Mouse (Mus musculus) limb, embryonic 13.5 days (tissue): ENCODE measurements around the gene Uchl5. TPM values are rescaled to one million over a fixed set of nuclear protein-coding genes. Genes with fewer than 3 reads are reported as not detected.

Experiments
- ATAC-seq: fragments of 200-750 bp; cut with Nextera tagmentation; 2 replicates; pipeline ENCODE4 v1.8.0; 2017; ENCODE audit warnings: low read depth, moderate number of reproducible peaks, moderate TSS enrichment; ENCODE audit not compliant: low FRiP score
- H3K27ac ChIP-seq: fragments of 300-500 bp; sonication (generic); 2 replicates; pipeline ENCODE4 v1.5.1; 2015; ENCODE audit warnings: inconsistent platforms, mild to moderate bottlenecking, moderate library complexity
- H3K27me3 ChIP-seq: fragments of 300-500 bp; sonication (generic); 2 replicates; pipeline ENCODE4 v1.6.1; 2015; ENCODE audit warnings: mild to moderate bottlenecking, inconsistent platforms
- H3K36me3 ChIP-seq: fragments of 300-500 bp; sonication (generic); 2 replicates; pipeline ENCODE4 v1.6.1; 2015; ENCODE audit warnings: inconsistent platforms, mild to moderate bottlenecking, moderate library complexity
- H3K4me1 ChIP-seq: fragments of 300-500 bp; sonication (generic); 2 replicates; pipeline ENCODE4 v1.6.1; 2015; ENCODE audit warnings: inconsistent platforms
- H3K4me2 ChIP-seq: fragments of 300-500 bp; sonication (generic); replicated peaks from 2 replicates; pipeline ENCODE4 v1.6.1; 2015; ENCODE audit warnings: inconsistent platforms, mild to moderate bottlenecking, moderate library complexity
- H3K4me3 ChIP-seq: fragments of 300-500 bp; sonication (generic); 2 replicates; pipeline ENCODE4 v1.5.1; 2015; ENCODE audit warnings: moderate library complexity, mild to moderate bottlenecking, inconsistent platforms
- H3K9ac ChIP-seq: fragments of 300-500 bp; sonication (generic); 2 replicates; pipeline ENCODE4 v1.6.1; 2015; ENCODE audit warnings: mild to moderate bottlenecking, inconsistent platforms
- H3K9me3 ChIP-seq: fragments of 300-500 bp; sonication (generic); 2 replicates; pipeline ENCODE4 v1.6.1; 2016; ENCODE audit warnings: inconsistent platforms
- WGBS: fragments of 180-500 bp; shearing (Covaris S2); methylation state at CpG from one replicate; pipeline ENCODE4 v1.1.7; 2015; 5-methylcytosine and 5-hydroxymethylcytosine counted together
- polyA plus RNA-seq: library from polyadenylated mRNA; unstranded; fragments of >200 nt; fragmentation: Nextera tagmentation; extraction: Ambion mirVana; gene quantifications from 2 replicates; pipeline ENCODE4 v1.2.1, GENCODE M21; 2015

Gene Uchl5
- polyA plus RNA-seq, 1 experiment from 2014 or later: 87.8 TPM

DNA sequence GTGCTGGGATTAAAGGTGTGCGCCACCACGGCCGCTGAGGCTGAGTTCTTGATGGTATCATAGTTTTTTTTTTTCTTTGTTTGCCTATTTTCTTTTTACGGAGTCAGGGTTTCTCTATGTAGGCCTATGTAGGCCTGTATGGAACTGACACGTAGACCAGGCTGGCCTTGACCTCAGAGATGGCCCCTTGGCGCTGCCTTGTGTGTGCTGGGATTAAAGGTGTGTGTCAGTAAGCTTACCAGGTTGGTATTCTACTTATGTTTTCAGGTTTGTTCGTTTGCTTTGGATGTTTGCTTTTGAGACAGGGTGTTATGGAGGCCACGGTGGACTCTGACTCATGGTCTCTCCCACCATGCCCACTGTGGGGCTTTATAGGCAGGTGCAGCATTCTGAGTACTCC is 14.9 kb upstream of the Uchl5 start:
- Histone ChIP-seq H3K4me2 (no peak overlapping the region), H3K27ac (no peak overlapping the region), H3K4me3 (no peak overlapping the region), H3K4me1 (no peaks in the 10 kb centered on the region), H3K36me3 (peaks cover 74% of the 10 kb centered on the region), H3K9me3 (no peaks in the 10 kb centered on the region), H3K9ac (no peak overlapping the region), H3K27me3 (no peaks in the 10 kb centered on the region)
- ATAC-seq: no peak
- 95% methylated on average over 8 of the region's 8 CpGs for WGBS

DNA sequence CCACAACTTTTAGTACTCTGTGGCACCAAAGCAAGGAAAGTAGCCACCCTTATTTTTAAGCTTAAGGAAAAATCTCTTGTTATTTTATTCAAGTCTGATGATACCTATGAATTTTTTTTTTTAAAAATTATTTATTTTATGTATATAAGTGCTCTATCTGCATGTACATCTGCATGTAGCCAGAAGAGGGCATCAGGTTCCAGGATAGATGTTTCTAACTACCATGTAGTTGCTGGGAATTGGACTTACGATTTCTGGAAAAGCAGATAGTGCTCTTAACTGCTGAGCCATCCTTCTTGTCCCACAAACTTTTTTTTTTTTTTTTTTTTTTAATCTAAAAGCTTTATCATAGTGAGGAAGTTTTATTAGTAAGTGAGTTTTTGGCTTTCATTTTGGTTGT is 12.6 kb upstream of the Uchl5 start:
- ATAC-seq: no peak
- Histone ChIP-seq H3K27ac (no peak overlapping the region), H3K9ac (no peak overlapping the region), H3K36me3 (peaks cover 54% of the 10 kb centered on the region), H3K4me3 (no peak overlapping the region), H3K9me3 (no peaks in the 10 kb centered on the region), H3K4me1 (no peaks in the 10 kb centered on the region), H3K27me3 (no peaks in the 10 kb centered on the region), H3K4me2 (no peak overlapping the region)
- WGBS: 89% methylated on average over 1 of the region's 1 CpGs

DNA sequence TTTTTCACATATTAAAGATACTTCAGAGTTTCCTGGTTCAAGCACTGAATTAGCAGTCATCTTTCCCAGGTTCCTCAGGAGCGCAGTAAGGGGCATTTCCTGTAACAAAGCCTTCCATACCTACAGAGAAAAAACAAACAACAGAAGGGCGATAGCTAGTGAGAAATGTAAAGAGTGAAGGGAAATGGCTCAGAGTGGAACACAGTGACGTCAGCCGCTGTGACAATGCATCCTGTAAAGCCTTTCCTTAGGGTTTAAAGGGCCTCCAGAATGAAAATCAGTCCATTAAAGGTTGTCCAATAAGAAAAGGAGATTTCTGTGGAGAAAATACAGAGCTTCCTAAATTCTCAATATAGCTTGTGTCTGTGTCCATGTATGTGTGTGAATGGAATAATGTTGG is 11.3 kb upstream of the Uchl5 start:
- 90% methylated on average over 4 of the region's 4 CpGs for WGBS
- Histone ChIP-seq H3K27ac (no peak overlapping the region), H3K4me3 (no peak overlapping the region), H3K4me1 (no peaks in the 10 kb centered on the region), H3K4me2 (no peak overlapping the region), H3K36me3 (peaks cover 55% of the 10 kb centered on the region), H3K27me3 (no peaks in the 10 kb centered on the region), H3K9me3 (no peaks in the 10 kb centered on the region), H3K9ac (no peak overlapping the region)
- ATAC-seq: no peak

DNA sequence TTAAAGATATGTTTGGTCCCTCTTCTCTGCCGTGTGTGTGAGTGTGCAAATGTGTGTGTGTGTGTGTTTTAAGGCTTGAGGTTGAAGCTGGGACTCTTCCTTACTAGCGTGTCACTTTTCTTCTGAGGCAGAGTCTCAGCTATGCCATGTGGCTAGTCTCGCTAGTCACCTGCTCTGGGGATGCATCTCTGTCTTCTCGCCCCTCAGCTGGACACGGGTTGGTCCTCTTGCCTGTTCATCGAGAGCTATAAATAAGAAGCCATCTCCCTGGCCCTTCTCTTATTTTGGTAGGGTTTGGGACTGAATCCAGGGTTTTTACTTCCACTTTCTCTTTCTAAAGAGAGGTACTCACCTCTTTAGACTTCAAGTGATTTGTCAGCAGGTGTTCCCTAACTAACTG is 10.8 kb upstream of the Uchl5 start:
- Histone ChIP-seq H3K4me1 (no peaks in the 10 kb centered on the region), H3K4me3 (no peak overlapping the region), H3K36me3 (peaks cover 51% of the 10 kb centered on the region), H3K9ac (no peak overlapping the region), H3K27me3 (no peaks in the 10 kb centered on the region), H3K4me2 (no peak overlapping the region), H3K27ac (no peak overlapping the region), H3K9me3 (no peaks in the 10 kb centered on the region)
- ATAC-seq: no peak
- WGBS: 90% methylated on average over 6 of the region's 6 CpGs

DNA sequence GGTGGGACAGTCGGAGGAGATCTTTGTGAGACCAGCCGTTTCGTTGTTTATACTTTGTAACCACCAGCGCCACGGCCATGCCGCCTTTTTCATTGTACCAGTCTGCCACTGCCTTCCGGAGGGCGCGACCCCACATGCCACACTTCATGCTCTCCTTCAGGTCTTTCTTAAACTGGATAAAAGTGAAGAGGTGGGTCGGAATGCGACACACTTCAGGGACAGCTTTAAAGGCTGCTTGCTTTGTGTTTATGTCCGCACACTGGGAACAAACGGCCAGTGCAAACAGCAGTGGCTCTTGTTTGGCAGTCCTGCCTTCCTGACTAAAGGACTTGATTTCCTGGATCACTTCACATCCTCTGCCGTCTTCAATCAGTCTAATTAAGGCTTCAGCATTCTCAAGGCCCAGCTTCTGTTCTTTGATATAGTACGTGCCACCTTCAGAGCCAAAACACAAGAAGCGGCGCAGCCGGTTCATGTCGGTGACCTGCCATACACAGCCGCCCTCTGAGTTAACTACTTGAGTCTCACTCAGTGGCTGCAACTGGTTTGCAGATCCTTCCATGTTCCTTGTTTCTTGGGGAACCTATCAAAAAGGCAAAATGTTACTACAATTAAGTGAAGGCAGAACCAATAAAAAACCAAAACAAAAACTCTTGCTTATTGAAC is 6.5 kb upstream of the Uchl5 start:
- Histone ChIP-seq H3K4me3 (no peak overlapping the region), H3K4me2 (no peak overlapping the region), H3K27me3 (no peaks in the 10 kb centered on the region), H3K9me3 (no peaks in the 10 kb centered on the region), H3K4me1 (0 out of 2 replicates have a peak, but pooled peaks cover 2% of the 10 kb centered on the region), H3K9ac (no peak overlapping the region), H3K27ac (no peak overlapping the region), H3K36me3 (peaks cover 27% of the 10 kb centered on the region)
- ATAC-seq: no peak
- 65% methylated on average over 20 of the region's 20 CpGs for WGBS

DNA sequence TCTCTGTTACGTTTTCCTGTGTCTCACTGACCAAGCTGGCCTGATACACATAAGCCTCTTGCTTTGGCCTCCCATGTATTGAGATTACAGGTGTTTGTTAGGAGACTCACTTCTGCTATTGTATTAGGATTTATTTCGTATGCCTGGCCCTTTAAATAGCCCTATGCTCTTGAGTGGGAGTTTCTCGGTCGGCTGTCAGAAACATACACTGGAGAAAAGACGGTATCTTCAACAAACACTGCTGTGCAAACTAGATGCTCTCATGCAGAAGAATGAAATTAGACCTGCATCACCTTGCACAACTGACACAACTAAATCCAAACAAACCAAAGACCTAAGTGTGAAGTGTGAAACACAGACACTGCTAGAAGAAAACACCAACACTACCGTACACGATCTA is 4.0 kb upstream of the Uchl5 start:
- ATAC-seq: no peak
- no peak overlapping the region for H3K4me2 ChIP-seq
- no peak overlapping the region for H3K9ac ChIP-seq
- H3K4me1 ChIP-seq: peaks cover 5% of the 10 kb centered on the region; the same call in 1 of the 2 replicates
- H3K27me3 ChIP-seq: no peaks in the 10 kb centered on the region
- no peak overlapping the region for H3K27ac ChIP-seq
- H3K9me3 ChIP-seq: no peaks in the 10 kb centered on the region
- WGBS: 86% methylated on average over 7 of the region's 7 CpGs
- peaks cover 14% of the 10 kb centered on the region for H3K36me3 ChIP-seq
- no peak overlapping the region for H3K4me3 ChIP-seq

DNA sequence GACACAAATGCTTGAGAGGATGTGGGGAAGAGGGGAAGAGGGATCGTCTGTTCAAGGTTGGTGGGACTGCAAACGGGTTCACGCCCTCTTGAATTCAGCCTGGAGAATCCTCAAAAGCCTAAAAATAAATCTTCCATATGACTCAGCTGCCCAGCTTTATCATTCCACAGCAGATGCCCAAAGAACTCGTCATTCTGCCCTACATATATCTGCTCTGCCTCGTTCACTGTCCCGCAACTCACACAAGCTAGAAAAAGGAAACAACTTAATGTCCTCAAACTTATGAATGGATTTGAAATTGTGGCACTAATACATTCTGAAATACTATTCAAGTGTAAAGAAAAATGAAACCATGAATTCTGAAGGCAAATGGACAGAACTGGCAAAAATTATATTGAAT is 3.2 kb upstream of the Uchl5 start:
- no peak overlapping the region for H3K9ac ChIP-seq
- WGBS: 85% methylated on average over 6 of the region's 6 CpGs

DNA sequence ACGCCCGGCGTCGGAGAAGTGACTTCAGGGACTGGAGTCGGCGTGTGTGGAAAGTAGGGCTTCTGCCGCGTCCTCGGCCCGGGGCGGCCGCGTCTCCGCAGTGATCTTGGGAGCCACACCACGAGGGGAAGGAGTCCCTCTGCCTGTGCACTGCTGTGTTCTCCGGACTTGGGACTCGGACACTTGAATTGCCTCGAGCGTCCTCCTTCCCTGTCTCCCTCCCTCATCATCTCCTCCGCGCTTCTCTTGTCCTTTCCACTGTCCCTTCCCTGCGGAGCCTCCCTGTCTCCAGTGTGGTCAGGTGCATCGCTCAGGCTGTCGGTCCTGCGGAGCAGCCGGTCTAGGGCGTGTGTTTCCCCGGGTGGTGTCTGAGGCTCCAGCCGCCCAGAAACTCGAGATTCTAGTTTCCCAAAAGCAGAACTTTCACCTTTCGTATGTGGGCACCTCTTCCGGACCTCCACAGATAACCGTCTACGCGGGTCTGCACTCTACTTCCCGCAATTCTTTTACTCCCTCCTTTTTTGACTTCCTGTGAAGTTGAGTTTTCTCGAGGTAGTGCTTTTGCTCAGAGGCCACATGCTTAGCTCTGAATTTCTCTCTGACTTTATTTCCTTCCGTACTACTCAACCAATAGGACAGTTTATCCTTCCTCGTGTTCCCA is 616 bp downstream of the Uchl5 start:
- Histone ChIP-seq H3K27me3 (no peaks in the 10 kb centered on the region), H3K9ac (peak overlapping the region; percentile 89), H3K4me1 (peaks cover 13% of the 10 kb centered on the region), H3K4me3 (peak overlapping the region; percentile 89), H3K36me3 (no peaks in the 10 kb centered on the region), H3K4me2 (peak overlapping the region; percentile 92), H3K9me3 (no peaks in the 10 kb centered on the region), H3K27ac (peak overlapping the region; percentile 52; the same call in 1 of the 2 replicates)
- ATAC-seq: peak; percentile 21
- WGBS: 1% methylated on average over 35 of the region's 39 CpGs

More for the DNA sequence above, 3.2 kb upstream of the Uchl5 start:
- no peak for ATAC-seq
- Histone ChIP-seq H3K4me2 (no peak overlapping the region), H3K27me3 (no peaks in the 10 kb centered on the region), H3K4me3 (no peak overlapping the region), H3K36me3 (peaks cover 14% of the 10 kb centered on the region), H3K27ac (no peak overlapping the region), H3K4me1 (peaks cover 13% of the 10 kb centered on the region), H3K9me3 (no peaks in the 10 kb centered on the region)

DNA sequence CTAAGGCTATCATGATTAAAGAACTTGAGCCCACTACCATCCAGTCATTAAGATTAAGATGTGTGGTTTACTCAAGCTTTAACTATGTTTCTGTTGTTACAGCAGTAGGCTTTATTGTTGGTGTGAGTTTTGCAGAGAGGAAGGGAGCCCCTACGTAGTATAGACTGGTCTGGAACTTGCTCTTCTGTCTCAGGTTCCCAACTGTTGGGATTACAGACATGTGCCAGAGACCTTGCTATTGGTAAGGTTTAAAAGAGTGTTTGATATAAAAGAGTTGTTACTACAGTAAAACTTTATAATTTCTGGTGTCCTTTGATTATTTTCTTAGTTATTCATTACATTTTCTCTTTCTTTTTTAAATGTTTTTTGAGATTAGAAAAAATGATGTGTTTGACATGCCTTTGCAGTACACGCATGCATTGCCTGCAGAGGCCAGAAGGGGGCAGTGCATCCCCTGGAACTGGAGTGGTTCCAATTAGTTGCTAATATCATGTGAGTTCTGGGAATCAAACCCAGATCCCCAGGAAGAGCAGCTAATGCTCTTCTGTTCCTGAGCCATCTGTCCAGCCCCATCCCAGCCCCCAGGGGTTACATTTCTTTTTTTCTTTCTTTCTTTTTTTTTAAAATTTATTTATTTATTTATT is 11.6 kb downstream of the Uchl5 start:
- no peaks in the 10 kb centered on the region for H3K4me1 ChIP-seq
- no peak for ATAC-seq
- no peak overlapping the region for H3K4me2 ChIP-seq
- H3K36me3 ChIP-seq: peaks cover 8% of the 10 kb centered on the region; the same call in 1 of the 2 replicates
- no peaks in the 10 kb centered on the region for H3K27me3 ChIP-seq
- WGBS: 87% methylated on average over 2 of the region's 2 CpGs
- H3K9me3 ChIP-seq: no peaks in the 10 kb centered on the region
- no peak overlapping the region for H3K4me3 ChIP-seq
- no peak overlapping the region for H3K9ac ChIP-seq
- no peak overlapping the region for H3K27ac ChIP-seq

DNA sequence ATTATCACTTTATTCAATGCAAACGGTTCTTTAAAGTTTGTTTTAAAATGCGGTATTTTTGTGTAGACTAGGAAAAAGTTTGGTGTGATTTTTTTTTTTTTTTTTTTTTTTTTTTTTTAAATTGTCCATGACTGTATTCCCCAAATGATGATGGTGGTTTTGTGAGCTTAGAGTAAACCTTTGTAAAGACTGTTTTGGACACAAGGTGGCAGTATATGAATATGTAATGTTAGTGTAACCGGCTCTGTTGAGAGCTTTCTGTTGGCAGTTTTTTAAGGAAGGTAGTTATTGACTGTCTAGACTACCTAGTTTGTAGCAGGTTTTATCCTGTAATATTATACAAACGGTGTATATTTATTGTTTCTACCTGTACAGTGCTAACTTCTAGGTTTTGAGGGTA is 26.5 kb downstream of the Uchl5 start:
- no peak overlapping the region for H3K4me2 ChIP-seq
- H3K9ac ChIP-seq: no peak overlapping the region
- ATAC-seq: peak; percentile 77; the same call in 1 of the 2 replicates
- no peak overlapping the region for H3K27ac ChIP-seq
- 46% methylated on average over 4 of the region's 4 CpGs for WGBS
- H3K36me3 ChIP-seq: peaks cover 11% of the 10 kb centered on the region
- no peaks in the 10 kb centered on the region for H3K9me3 ChIP-seq
- no peaks in the 10 kb centered on the region for H3K4me1 ChIP-seq
- no peak overlapping the region for H3K4me3 ChIP-seq
- H3K27me3 ChIP-seq: no peaks in the 10 kb centered on the region

DNA sequence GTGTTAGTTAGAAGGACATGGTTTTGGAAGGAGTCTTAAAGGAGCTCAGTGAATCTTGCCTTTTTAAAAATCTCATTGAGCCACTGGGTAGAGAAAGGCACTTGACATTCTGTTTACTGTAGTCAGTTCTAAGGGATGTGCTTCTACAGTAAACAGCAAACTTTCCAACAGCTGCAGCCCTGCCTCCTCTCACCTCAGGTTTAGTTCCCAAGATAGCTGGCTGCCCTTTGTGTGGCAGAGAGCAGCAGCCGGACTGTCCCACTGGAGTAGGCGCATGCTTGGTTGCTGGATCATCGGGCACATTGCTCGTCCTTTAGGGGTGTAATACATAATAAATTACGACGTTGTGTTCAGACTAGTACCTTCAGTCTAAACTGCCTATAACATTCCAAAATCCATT is 32.0 kb downstream of the Uchl5 start:
- no peak overlapping the region for H3K4me2 ChIP-seq

DNA sequence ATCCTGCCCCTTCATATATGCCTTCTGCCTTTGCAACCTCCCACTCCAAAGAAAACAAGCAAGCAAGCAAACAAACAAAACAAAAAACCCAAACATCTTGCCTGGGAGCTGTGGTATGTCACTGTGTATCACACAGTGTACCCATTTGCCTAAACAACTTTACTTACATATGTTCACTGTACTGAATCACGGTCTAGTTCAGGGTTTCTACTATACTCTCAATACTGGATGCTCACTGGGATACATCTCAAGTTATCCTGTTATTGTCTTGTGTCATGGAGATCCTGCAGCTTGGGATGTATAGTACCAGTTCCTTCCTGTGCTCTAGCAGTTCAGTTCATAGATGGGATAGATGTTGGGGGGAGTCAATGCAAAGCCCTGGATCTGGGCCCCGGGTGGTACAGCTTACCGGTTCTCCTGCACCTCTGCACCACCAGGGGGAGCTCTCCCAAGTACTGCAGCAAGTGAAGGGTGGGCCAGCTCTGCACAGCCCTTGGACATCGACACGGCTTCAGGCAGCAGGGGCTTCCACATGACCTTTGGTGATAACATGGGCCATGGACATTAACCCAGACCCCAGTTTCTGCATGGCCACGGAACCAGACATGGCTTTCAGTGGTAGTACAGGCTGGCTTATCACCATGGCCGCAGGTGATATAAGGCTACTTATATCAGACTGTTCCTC is 36.7 kb downstream of the Uchl5 start:
- peak; percentile 79 for ATAC-seq
- Histone ChIP-seq H3K4me2 (no peak overlapping the region), H3K36me3 (no peaks in the 10 kb centered on the region), H3K27me3 (no peaks in the 10 kb centered on the region), H3K27ac (no peak overlapping the region), H3K4me3 (no peak overlapping the region), H3K9me3 (no peaks in the 10 kb centered on the region), H3K4me1 (no peaks in the 10 kb centered on the region), H3K9ac (no peak overlapping the region)
- WGBS: 43% methylated on average over 7 of the region's 7 CpGs

More for the DNA sequence above, 32.0 kb downstream of the Uchl5 start:
- no peak for ATAC-seq
- Histone ChIP-seq H3K4me3 (no peak overlapping the region), H3K27ac (no peak overlapping the region), H3K9ac (no peak overlapping the region), H3K4me1 (no peaks in the 10 kb centered on the region), H3K36me3 (peaks cover 8% of the 10 kb centered on the region), H3K27me3 (no peaks in the 10 kb centered on the region), H3K9me3 (no peaks in the 10 kb centered on the region)
- WGBS: 93% methylated on average over 6 of the region's 6 CpGs
